Mouse (Mus musculus) brown adipose tissue, adult 24 weeks (tissue): ENCODE results near the gene Pnliprp2. TPM values are rescaled to one million over a fixed set of nuclear protein-coding genes. Genes with fewer than 3 reads are reported as not detected.

ENCODE experiments used
- H3K27ac ChIP-seq: fragments of 200-500 bp; replicated peaks from 2 replicates; pipeline ENCODE4 v1.5.1; 2012; ENCODE audit warnings: low read depth, mild to moderate bottlenecking, low read length
- H3K4me1 ChIP-seq: fragments of 200-500 bp; 2 replicates; pipeline ENCODE4 v1.6.1; 2012; ENCODE audit warnings: low read length, mixed read lengths; ENCODE audit not compliant: control insufficient read depth, insufficient read depth, insufficient read length
- H3K4me3 ChIP-seq: fragments of 200-500 bp; 2 replicates; pipeline ENCODE4 v1.5.1; 2012; ENCODE audit warnings: low read depth, mild to moderate bottlenecking, low read length, moderate library complexity; ENCODE audit not compliant: insufficient read depth
- polyA plus RNA-seq: library from polyadenylated mRNA; stranded (reverse); fragments of >200 nt; gene quantifications from 2 replicates; pipeline ENCODE4 v1.2.4, GENCODE M21; 2012; ENCODE audit not compliant: missing spikeins, insufficient read depth, insufficient read length

The Pnliprp2 gene
- polyA plus RNA-seq, 1 experiment = not detected

GRCm38 (mm10) chr19:58762848-58763541 is 3.5 kb downstream of the Pnliprp2 start:
- H3K4me3 ChIP-seq = no peak overlapping the region
- H3K27ac ChIP-seq = no peak overlapping the region
- no peaks in the 10 kb centered on the region for H3K4me1 ChIP-seq

GRCm38 (mm10) chr19:58767329-58767728 is 7.8 kb downstream of the Pnliprp2 start:
- H3K27ac ChIP-seq = no peak overlapping the region
- no peaks in the 10 kb centered on the region for H3K4me1 ChIP-seq
- H3K4me3 ChIP-seq = no peak overlapping the region

- H3K27ac ChIP-seq = no peak overlapping the region
- no peak overlapping the region for H3K4me3 ChIP-seq
- H3K4me1 ChIP-seq = no peaks in the 10 kb centered on the region
Observed at GRCm38 (mm10) chr19:58776461-58776860, 16.9 kb downstream of the Pnliprp2 start.

- Histone ChIP-seq H3K4me3 (no peak overlapping the region), H3K4me1 (no peaks in the 10 kb centered on the region), H3K27ac (no peak overlapping the region)
Observed at GRCm38 (mm10) chr19:58781566-58781965, 22.0 kb downstream of the Pnliprp2 start.

- H3K4me3 ChIP-seq = no peak overlapping the region
- no peaks in the 10 kb centered on the region for H3K4me1 ChIP-seq
- no peak overlapping the region for H3K27ac ChIP-seq
Observed at GRCm38 (mm10) chr19:58783938-58784337, 24.4 kb downstream of the Pnliprp2 start.

GRCm38 (mm10) chr19:58789194-58789593 is 29.7 kb downstream of the Pnliprp2 start:
- Histone ChIP-seq H3K4me3 (no peak overlapping the region), H3K4me1 (no peaks in the 10 kb centered on the region), H3K27ac (no peak overlapping the region)

- Histone ChIP-seq H3K4me3 (no peak within 1 kb of the TSS), H3K4me1 (no peaks in the 10 kb centered on the region), H3K27ac (no peak within 1 kb of the TSS)
Observed at GRCm38 (mm10) chr19:58794284-58794683, 34.8 kb downstream of the Pnliprp2 start, which contains the start of gene 1700019N19Rik. Gene 1700019N19Rik, minus strand, starts transcription at chr19:58794461.

- no peak overlapping the region for H3K27ac ChIP-seq
- H3K4me1 ChIP-seq = no peaks in the 10 kb centered on the region
- H3K4me3 ChIP-seq = no peak overlapping the region
Observed at GRCm38 (mm10) chr19:58795114-58795669, 35.7 kb downstream of the Pnliprp2 start.

- H3K4me1 ChIP-seq = no peaks in the 10 kb centered on the region
- no peak overlapping the region for H3K27ac ChIP-seq
- H3K4me3 ChIP-seq = no peak overlapping the region
Observed at GRCm38 (mm10) chr19:58805191-58805779, 45.8 kb downstream of the Pnliprp2 start.

GRCm38 (mm10) chr19:58806364-58806763 is 46.8 kb downstream of the Pnliprp2 start:
- H3K4me1 ChIP-seq = no peaks in the 10 kb centered on the region
- no peak overlapping the region for H3K4me3 ChIP-seq
- H3K27ac ChIP-seq = no peak overlapping the region

GRCm38 (mm10) chr19:58808864-58809263 is 49.3 kb downstream of the Pnliprp2 start:
- H3K4me3 ChIP-seq = no peak overlapping the region
- no peak overlapping the region for H3K27ac ChIP-seq
- no peaks in the 10 kb centered on the region for H3K4me1 ChIP-seq

- H3K4me1 ChIP-seq = no peaks in the 10 kb centered on the region
- H3K4me3 ChIP-seq = no peak overlapping the region
- H3K27ac ChIP-seq = no peak overlapping the region
Observed at GRCm38 (mm10) chr19:58810536-58810935, 51.0 kb downstream of the Pnliprp2 start.

GRCm38 (mm10) chr19:58815179-58815922 is 55.8 kb downstream of the Pnliprp2 start:
- Histone ChIP-seq H3K4me1 (peaks cover 26% of the 10 kb centered on the region), H3K4me3 (no peak overlapping the region), H3K27ac (0 out of 2 replicates have a peak overlapping the region, but pooled peaks have one; percentile 8)

GRCm38 (mm10) chr19:58816453-58817041 is 57.0 kb downstream of the Pnliprp2 start:
- Histone ChIP-seq H3K4me3 (no peak overlapping the region), H3K4me1 (peaks cover 26% of the 10 kb centered on the region), H3K27ac (peak overlapping the region; percentile 21; the same call in 1 of the 2 replicates)

GRCm38 (mm10) chr19:58817398-58817797 is 57.9 kb downstream of the Pnliprp2 start:
- no peak overlapping the region for H3K4me3 ChIP-seq
- peak overlapping the region; percentile 86 for H3K27ac ChIP-seq
- peaks cover 26% of the 10 kb centered on the region for H3K4me1 ChIP-seq
